Mouse (Mus musculus): ENCODE data around the gene Cd5l.

The Cd5l gene

DNA sequence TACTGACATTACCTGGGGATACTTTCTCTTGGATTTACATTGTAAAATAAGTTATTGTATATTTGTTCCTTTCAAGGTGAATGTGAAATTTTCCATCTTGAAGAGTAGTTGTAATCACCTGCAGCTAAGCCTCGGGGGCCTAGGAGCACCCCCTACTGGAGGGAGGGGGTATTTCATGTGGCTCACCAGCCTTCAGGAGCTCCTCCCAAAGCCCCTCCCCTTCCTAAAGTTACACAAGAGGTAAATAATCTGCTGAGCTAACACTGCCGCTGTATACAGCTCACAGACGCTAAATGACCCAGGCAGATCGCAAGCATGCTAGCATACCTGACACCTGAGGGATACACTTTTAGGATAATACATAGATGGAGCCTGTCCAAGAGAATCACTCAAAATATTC lies 50.5 kb downstream of the Cd5l start:
- DNase-seq (ENCODE audit: low read depth): peak; percentile 63

DNA sequence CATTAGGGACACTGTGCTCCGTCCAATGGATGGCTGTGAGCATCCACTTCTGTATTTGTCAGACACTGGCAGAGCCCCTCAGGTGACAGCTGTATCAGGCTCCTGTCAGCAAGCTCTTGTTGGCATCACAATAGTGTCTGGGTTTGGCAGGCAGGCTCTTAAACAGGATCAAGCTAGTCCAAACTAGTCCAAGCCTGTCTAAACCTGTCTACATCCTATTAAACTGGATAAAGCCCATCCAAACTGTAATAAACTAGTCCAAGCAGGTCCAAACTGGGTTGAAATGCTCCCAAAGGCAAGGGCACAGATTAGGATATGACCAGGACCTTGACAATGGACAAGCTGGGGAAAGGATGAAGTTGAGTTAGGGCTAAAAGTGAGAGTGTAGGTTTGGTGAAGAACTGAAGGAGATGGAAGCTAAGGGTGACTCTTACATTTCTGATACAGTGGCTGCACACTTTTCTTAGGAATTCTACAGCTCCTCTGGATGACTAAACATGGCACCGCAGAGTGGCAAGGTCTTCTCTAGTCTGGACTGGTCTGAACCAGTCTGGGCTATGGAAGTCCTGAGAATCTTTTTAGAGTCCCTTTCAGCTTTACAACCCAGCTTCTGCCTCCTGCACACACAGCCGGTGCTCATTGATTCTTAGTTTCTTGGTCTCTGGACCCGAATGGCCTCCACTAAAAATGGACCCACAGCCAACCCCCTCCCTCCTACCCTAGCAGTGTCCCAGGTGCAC lies 51.7 kb downstream of the Cd5l start:
- DNase-seq (ENCODE audit: low read depth): no peak

DNA sequence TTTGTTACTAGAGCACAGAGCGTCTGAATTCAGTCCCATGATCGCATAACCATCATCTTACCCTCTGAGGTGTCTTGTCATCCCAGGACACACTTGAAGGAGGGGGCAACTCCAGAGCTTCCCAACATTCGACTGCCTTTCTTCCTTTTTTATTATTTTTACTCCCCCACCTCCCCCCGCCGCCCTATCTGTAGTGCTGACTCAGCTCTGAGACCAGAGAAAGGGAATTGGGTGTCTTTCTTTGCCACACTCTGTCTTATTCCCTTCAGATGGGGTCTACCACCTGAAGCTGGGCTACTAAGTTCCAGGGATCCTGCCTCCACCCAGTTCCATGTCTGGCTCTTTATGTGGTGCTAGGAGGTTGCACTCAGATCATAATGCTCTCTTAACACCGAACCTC lies 52.9 kb downstream of the Cd5l start:
- no peak for DNase-seq (ENCODE audit: low read depth)

DNA sequence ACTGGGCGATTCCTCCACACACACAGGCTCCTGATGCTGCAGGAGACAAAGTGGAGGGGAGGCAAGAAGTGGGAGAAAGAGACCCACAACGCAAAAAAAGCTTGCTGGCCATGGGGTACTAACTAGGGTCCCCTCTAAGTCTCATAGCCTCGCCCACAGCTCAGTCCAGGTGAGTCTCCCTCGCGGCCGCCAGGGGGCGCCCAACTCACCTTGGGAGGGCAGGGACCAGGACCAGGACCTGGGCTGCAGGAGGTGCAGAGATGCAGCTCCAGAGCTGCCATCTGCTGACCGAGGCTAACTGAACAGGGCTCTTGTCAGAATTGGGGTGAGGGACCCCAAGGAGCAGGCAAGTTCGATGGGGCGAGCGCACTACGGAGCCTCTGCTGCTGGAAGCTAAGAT lies 53.5 kb downstream of the Cd5l start:
- DNase-seq (ENCODE audit: low read depth): peak; percentile 55

DNA sequence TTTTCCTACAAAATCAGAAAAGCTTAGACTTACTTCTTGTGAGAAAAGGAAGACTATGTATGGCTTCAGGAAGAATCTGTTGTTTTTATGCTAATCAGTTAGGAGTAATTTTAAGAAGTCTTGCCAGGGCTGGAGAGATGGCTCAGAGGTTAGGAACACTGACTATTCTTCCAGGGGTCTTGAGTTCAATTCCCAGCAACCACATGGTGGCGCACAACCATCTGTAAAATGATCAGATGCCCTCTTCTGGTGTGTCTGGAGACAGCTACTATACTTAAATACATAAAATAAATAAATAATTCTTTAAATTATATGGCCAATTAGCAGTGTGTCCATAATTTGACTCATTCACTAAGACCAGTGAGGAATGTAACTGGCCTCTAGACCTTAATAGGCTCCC lies 63.0 kb downstream of the Cd5l start:
- no peak for DNase-seq (ENCODE audit: low read depth)
